Mouse (Mus musculus) colon, adult 2 months (tissue): Measurements from ENCODE around the gene Dlgap3. TPM values are rescaled to one million over a fixed set of nuclear protein-coding genes. Genes with fewer than 3 reads are reported as not detected.

Experiments used
- polyA plus RNA-seq: library from polyadenylated mRNA; depleted of rRNA; stranded (reverse); fragments of >200 nt; gene quantifications from 2 replicates; pipeline ENCODE4 v1.2.3, GENCODE M21; 2012; rRNA removed

Dlgap3 gene
- 1.3 and 1.5 TPM in 2 replicates for polyA plus RNA-seq

DNA sequence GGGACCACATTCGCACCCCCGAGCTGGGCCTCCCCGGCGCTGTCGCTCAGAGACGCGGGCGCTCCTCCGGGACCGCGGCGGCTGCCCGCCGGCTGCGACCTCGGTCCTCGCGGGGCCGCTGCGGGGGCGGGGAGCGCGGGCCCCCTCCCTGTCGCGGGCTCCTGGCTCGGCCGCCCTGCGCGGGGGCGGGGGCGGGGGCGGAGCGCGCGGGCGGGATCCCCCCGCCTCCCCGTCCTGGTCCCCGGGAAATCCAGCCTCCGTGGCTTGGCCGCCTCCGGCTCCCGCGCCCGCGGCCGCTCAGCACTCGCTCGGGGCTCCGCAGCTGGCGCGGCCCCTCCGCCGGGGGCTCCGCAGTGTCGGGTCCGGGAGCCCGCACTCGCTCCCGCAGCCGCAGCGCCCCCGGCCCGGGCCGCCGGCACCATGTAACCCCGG, at the start of gene Dlgap3:
Gene Dlgap3 (plus strand): TSS at position 291 of the 432 bp plus-strand sequence.

GRCm38 (mm10) chr4:127123391-127123790, 45.6 kb upstream of the Dlgap3 start, which contains the start of gene Tmem35b:
Tmem35b (plus strand) TSS chr4:127123691.

DNA sequence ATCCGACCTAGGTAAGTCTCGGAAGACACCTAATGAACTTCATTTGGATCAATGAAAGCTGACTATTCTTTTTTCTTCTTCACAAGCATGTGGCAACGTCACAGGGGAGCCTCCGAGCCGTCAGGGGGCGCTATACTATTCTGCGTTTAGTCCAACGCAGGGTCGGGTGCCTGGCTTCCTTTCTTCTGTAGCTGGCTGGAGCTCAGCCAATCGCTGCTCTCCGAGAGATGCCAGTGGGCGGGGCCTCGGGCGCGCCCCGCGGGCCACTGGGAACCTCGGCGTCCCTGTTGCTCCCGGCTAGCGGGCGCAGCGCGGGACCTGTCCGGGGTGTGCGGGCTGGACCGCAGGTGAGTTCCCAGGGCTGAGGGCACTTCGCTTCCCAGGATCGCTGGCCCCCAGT, 74.5 kb downstream of the Dlgap3 start, which contains the start of gene Smim12:
Gene Smim12 (plus strand): TSS at position 233 of the 400 bp plus-strand sequence.

Other genes with a start within 250 kb of the Dlgap3 start
- 1.7 and 2.5 TPM in 2 replicates for gene Zmym4, start 201.1 kb upstream of the Dlgap3 start, polyA plus RNA-seq
- 41.9 and 48.0 TPM in 2 replicates for gene Sfpq, start 147.9 kb upstream of the Dlgap3 start, polyA plus RNA-seq
- 0.97 and 1.0 TPM in 2 replicates for gene Zmym1, start 108.1 kb upstream of the Dlgap3 start, polyA plus RNA-seq
- 2.0 and 2.1 TPM in 2 replicates for gene Zmym6, start 91.8 kb upstream of the Dlgap3 start, polyA plus RNA-seq
- gene Tmem35b, start 45.5 kb upstream of the Dlgap3 start, polyA plus RNA-seq = 13.4 and 17.1 TPM in 2 replicates
- gene Smim12, start 74.6 kb downstream of the Dlgap3 start, polyA plus RNA-seq = 32.6 and 36.4 TPM in 2 replicates
- gene Gja4, start 144.8 kb downstream of the Dlgap3 start, polyA plus RNA-seq = 15.6 and 17.4 TPM in 2 replicates
- 75.2 and 77.0 TPM in 2 replicates for gene Gjb3, start 161.6 kb downstream of the Dlgap3 start, polyA plus RNA-seq
- gene Gjb4, start 184.9 kb downstream of the Dlgap3 start, polyA plus RNA-seq = 3.6 and 4.1 TPM in 2 replicates
- 6.6 and 8.3 TPM in 2 replicates for gene Gjb5, start 189.0 kb downstream of the Dlgap3 start, polyA plus RNA-seq